Mouse (Mus musculus) neural tube, embryonic 14.5 days (tissue): Measurements from ENCODE around the gene Cntn1. TPM values are rescaled to one million over a fixed set of nuclear protein-coding genes. Genes with fewer than 3 reads are reported as not detected.

Experiments used
- ATAC-seq: fragments of 200-750 bp; cut with Nextera tagmentation; 2 replicates; pipeline ENCODE4 v1.8.0; 2017; ENCODE audit warnings: low read depth, mild to moderate bottlenecking, moderate TSS enrichment, moderate library complexity
- H3K27ac ChIP-seq: fragments of 300-500 bp; sonication (generic); 2 replicates; pipeline ENCODE4 v1.5.1; 2014; ENCODE audit warnings: low read depth, mild to moderate bottlenecking, control low read depth, low read length, moderate library complexity, mixed read lengths
- H3K27me3 ChIP-seq: fragments of 300-500 bp; sonication (generic); 2 replicates; pipeline ENCODE4 v1.6.1; 2014; ENCODE audit warnings: low read length; ENCODE audit not compliant: control insufficient read depth, insufficient read depth
- H3K36me3 ChIP-seq: fragments of 300-500 bp; sonication (generic); 2 replicates; pipeline ENCODE4 v1.6.1; 2014; ENCODE audit warnings: low read length, mixed read lengths; ENCODE audit not compliant: control insufficient read depth, insufficient read depth
- H3K4me1 ChIP-seq: fragments of 300-500 bp; sonication (generic); 2 replicates; pipeline ENCODE4 v1.6.1; 2014; ENCODE audit warnings: low read length; ENCODE audit not compliant: control insufficient read depth, insufficient read depth
- H3K4me2 ChIP-seq: fragments of 300-500 bp; sonication (generic); 2 replicates; pipeline ENCODE4 v1.6.1; 2014; ENCODE audit warnings: mild to moderate bottlenecking, low read depth, low read length, control low read depth
- H3K4me3 ChIP-seq: fragments of 300-500 bp; sonication (generic); 2 replicates; pipeline ENCODE4 v1.5.1; 2014; ENCODE audit warnings: low read depth, low read length, control low read depth, mixed read lengths
- H3K9ac ChIP-seq: fragments of 300-500 bp; sonication (generic); replicated peaks from 2 replicates; pipeline ENCODE4 v1.6.1; 2014; ENCODE audit warnings: low read depth, mild to moderate bottlenecking, control low read depth, low read length, mixed read lengths
- H3K9me3 ChIP-seq: fragments of 300-500 bp; sonication (generic); 2 replicates; pipeline ENCODE4 v1.6.1; 2016; ENCODE audit warnings: low read length; ENCODE audit not compliant: control insufficient read depth
- WGBS: fragments of 180-500 bp; shearing (Covaris S2); extraction: QIAGEN DNeasy Blood & Tissue Kit; methylation state at CpG from one replicate; pipeline ENCODE4 v1.1.7; 2014; 5-methylcytosine and 5-hydroxymethylcytosine counted together
- polyA plus RNA-seq: library from polyadenylated mRNA; unstranded; fragments of >200 nt; fragmentation: Nextera tagmentation; extraction: Ambion mirVana; gene quantifications from 2 replicates; pipeline ENCODE4 v1.2.1, GENCODE M21; 2014

Gene Cntn1
- 72.3 and 90.5 TPM in 2 replicates for polyA plus RNA-seq

DNA sequence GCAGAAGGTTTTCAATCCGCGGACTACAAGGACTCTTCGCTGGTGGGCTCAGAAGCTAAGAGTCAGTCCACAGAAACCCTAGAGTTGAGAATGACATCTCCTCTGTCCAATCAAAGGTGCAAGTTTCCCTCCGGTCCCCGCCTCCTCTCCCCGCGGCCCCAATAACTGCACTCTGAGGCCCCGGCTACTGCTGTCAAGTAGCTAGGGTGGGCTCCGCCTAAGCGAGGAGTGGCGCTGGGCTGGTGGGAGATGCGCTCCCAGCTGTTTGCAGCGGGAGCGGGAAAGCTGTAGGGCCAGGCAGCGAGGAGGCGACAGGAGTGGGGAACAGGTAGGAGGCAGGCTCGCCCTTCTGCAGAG lies at the start of gene Cntn1:
TSS of gene Cntn1 (plus strand) at position 170 of the 357 bp plus-strand sequence.
- Histone ChIP-seq H3K36me3 (no peaks in the 10 kb centered on the region), H3K9me3 (no peaks in the 10 kb centered on the region), H3K4me1 (0 out of 2 replicates have a peak, but pooled peaks cover 3% of the 10 kb centered on the region), H3K4me3 (peak within 1 kb of the TSS; percentile 57), H3K27ac (peak within 1 kb of the TSS; percentile 69), H3K9ac (peak within 1 kb of the TSS; percentile 71), H3K4me2 (peak within 1 kb of the TSS; percentile 89), H3K27me3 (no peaks in the 10 kb centered on the region)
- 1% methylated on average over 17 of the region's 17 CpGs for WGBS
- peak; percentile 98 for ATAC-seq

- H3K4me2 ChIP-seq: no peak overlapping the region
- no peaks in the 10 kb centered on the region for H3K27me3 ChIP-seq
- no peak for ATAC-seq
- no peaks in the 10 kb centered on the region for H3K9me3 ChIP-seq
- WGBS: 75% methylated on average over 3 of the region's 3 CpGs
- H3K27ac ChIP-seq: no peak overlapping the region
- H3K36me3 ChIP-seq: no peaks in the 10 kb centered on the region
- no peak overlapping the region for H3K4me3 ChIP-seq
- H3K4me1 ChIP-seq: no peaks in the 10 kb centered on the region
- H3K9ac ChIP-seq: no peak overlapping the region
Measured at GRCm38 (mm10) chr15:92001431-92001830, 49.5 kb upstream of the Cntn1 start.

GRCm38 (mm10) chr15:92012165-92013083 lies 38.5 kb upstream of the Cntn1 start:
- ATAC-seq: no peak
- Histone ChIP-seq H3K4me1 (no peaks in the 10 kb centered on the region), H3K36me3 (no peaks in the 10 kb centered on the region), H3K9ac (no peak overlapping the region), H3K27me3 (no peaks in the 10 kb centered on the region), H3K4me2 (no peak overlapping the region), H3K4me3 (no peak overlapping the region), H3K9me3 (no peaks in the 10 kb centered on the region), H3K27ac (no peak overlapping the region)
- 93% methylated on average over 8 of the region's 8 CpGs for WGBS

DNA sequence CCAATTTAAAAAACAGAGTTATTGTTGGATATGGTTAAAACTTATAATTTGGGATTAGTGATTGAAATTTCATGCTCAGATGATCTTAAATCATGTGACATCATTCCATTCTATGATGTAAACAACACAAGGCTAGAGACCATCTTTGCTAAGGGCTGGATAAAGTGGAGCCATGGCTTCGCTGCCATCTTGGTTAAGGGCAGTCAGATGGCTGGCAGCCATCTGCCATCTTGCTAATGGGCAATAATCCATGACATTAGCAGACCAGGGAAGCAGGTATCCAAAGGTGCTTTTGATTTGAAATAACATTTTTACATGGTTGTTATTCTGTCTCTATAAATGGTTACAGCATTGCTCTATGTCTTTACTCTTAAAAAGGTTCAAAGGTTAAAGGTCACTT lies 16.9 kb upstream of the Cntn1 start:
- no peaks in the 10 kb centered on the region for H3K36me3 ChIP-seq
- H3K9ac ChIP-seq: no peak overlapping the region
- ATAC-seq: no peak
- H3K4me3 ChIP-seq: no peak overlapping the region
- no peak overlapping the region for H3K27ac ChIP-seq
- H3K4me1 ChIP-seq: no peaks in the 10 kb centered on the region
- no peak overlapping the region for H3K4me2 ChIP-seq
- no peaks in the 10 kb centered on the region for H3K27me3 ChIP-seq
- 94% methylated on average over 1 of the region's 1 CpGs for WGBS
- no peaks in the 10 kb centered on the region; the same call in 1 of the 2 replicates for H3K9me3 ChIP-seq

GRCm38 (mm10) chr15:92042538-92042937 lies 8.4 kb upstream of the Cntn1 start:
- Histone ChIP-seq H3K27me3 (no peaks in the 10 kb centered on the region), H3K27ac (no peak overlapping the region), H3K4me3 (no peak overlapping the region), H3K9me3 (no peaks in the 10 kb centered on the region), H3K4me1 (no peaks in the 10 kb centered on the region), H3K36me3 (no peaks in the 10 kb centered on the region), H3K9ac (no peak overlapping the region), H3K4me2 (no peak overlapping the region)
- no peak for ATAC-seq
- 82% methylated on average over 5 of the region's 5 CpGs for WGBS

GRCm38 (mm10) chr15:92046042-92046441 lies 4.9 kb upstream of the Cntn1 start:
- 92% methylated on average over 8 of the region's 8 CpGs for WGBS
- H3K9ac ChIP-seq: no peak overlapping the region
- no peak overlapping the region for H3K4me3 ChIP-seq
- no peaks in the 10 kb centered on the region for H3K9me3 ChIP-seq
- no peaks in the 10 kb centered on the region for H3K27me3 ChIP-seq
- ATAC-seq: no peak
- H3K27ac ChIP-seq: no peak overlapping the region
- H3K4me2 ChIP-seq: no peak overlapping the region
- no peaks in the 10 kb centered on the region for H3K36me3 ChIP-seq
- H3K4me1 ChIP-seq: 0 out of 2 replicates have a peak, but pooled peaks cover 3% of the 10 kb centered on the region

GRCm38 (mm10) chr15:92048031-92048430 lies 2.9 kb upstream of the Cntn1 start:
- no peak for ATAC-seq
- H3K27me3 ChIP-seq: no peaks in the 10 kb centered on the region
- no peak overlapping the region for H3K4me2 ChIP-seq
- no peak overlapping the region for H3K27ac ChIP-seq
- no peak overlapping the region for H3K4me3 ChIP-seq
- 0 out of 2 replicates have a peak, but pooled peaks cover 3% of the 10 kb centered on the region for H3K4me1 ChIP-seq
- 72% methylated on average over 4 of the region's 4 CpGs for WGBS
- H3K9me3 ChIP-seq: no peaks in the 10 kb centered on the region
- H3K36me3 ChIP-seq: no peaks in the 10 kb centered on the region
- H3K9ac ChIP-seq: no peak overlapping the region

- Histone ChIP-seq H3K4me2 (no peak overlapping the region), H3K4me1 (0 out of 2 replicates have a peak, but pooled peaks cover 3% of the 10 kb centered on the region), H3K27me3 (no peaks in the 10 kb centered on the region), H3K27ac (no peak overlapping the region), H3K9ac (no peak overlapping the region), H3K9me3 (no peaks in the 10 kb centered on the region), H3K4me3 (no peak overlapping the region), H3K36me3 (no peaks in the 10 kb centered on the region)
- 80% methylated on average over 4 of the region's 4 CpGs for WGBS
- ATAC-seq: no peak
Measured at GRCm38 (mm10) chr15:92048531-92048930, 2.4 kb upstream of the Cntn1 start.
